28 mouse cellular contexts compared by ENCODE assay signal in the genomic region with DNA sequence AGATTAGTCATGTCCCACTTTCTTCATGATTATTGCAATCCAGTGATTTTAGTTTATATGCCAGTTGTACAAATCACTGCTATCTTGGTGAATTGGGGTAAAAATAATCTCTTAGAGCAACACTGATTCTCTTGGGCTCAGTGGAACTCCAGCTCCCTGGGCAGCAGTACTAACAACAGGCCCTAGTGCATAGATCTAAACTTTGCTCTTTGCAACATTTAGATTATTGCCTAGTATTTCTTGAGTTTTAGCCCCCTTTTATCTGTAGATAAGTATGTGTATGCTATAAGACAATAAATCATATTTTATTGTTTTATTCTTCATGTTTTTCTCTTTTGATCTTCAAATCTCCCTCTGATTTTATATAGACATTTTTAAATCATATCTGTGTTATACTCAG.
"Had no signal": no experiment of that assay in that cellular context is flagged by ENCODE, and none has a peak within 500 bp of the region (broad histone marks: within the 10 kb centered on the region; RNA-seq: fewer than 3 reads in every experiment).

No protein-coding gene starts in this region.

- H3K9ac ChIP-seq: embryonic facial prominence, embryonic 12.5 days; embryonic facial prominence, embryonic 13.5 days; embryonic facial prominence, embryonic 15.5 days; forebrain, embryonic 12.5 days; forebrain, embryonic 13.5 days; forebrain, embryonic 15.5 days; forebrain, postnatal 0 days had no signal

- H3K4me3 ChIP-seq: embryonic facial prominence, embryonic 10.5 days; embryonic facial prominence, embryonic 12.5 days; embryonic facial prominence, embryonic 13.5 days; embryonic facial prominence, embryonic 15.5 days; erythroblast, embryonic 14.5 days; forebrain, embryonic 10.5 days; forebrain, embryonic 12.5 days; forebrain, embryonic 13.5 days; forebrain, embryonic 15.5 days; gastrocnemius, adult 2 months; heart, adult 2 months had no signal

- DNase-seq: cerebellum, adult 2 months; cerebellum, adult 8-10 months; cerebellum, adult 9-10 months; cerebellum, adult 9-11 months; cerebellum, postnatal 10 days; cerebellum, postnatal 14 days; cerebellum, postnatal 25 days; cerebellum, postnatal 36 days; embryo, embryonic 11 days; forebrain, postnatal 0 days; gastrocnemius, adult 2 months; gastrocnemius, postnatal 10 days; gastrocnemius, postnatal 14 days; gastrocnemius, postnatal 25 days; gastrocnemius, postnatal 36 days; heart, adult 18-20 months; heart, adult 2 months had no signal

- H3K4me2 ChIP-seq: embryonic facial prominence, embryonic 12.5 days; embryonic facial prominence, embryonic 13.5 days; embryonic facial prominence, embryonic 15.5 days; forebrain, embryonic 12.5 days; forebrain, embryonic 13.5 days; forebrain, embryonic 15.5 days had no signal

- H3K36me3 ChIP-seq: embryonic facial prominence, embryonic 10.5 days; embryonic facial prominence, embryonic 12.5 days; embryonic facial prominence, embryonic 13.5 days; embryonic facial prominence, embryonic 15.5 days; forebrain, embryonic 10.5 days; forebrain, embryonic 12.5 days; forebrain, embryonic 15.5 days had no signal

- H3K9me3 ChIP-seq: embryonic facial prominence, embryonic 10.5 days; embryonic facial prominence, embryonic 12.5 days; embryonic facial prominence, embryonic 13.5 days; embryonic facial prominence, embryonic 15.5 days; forebrain, embryonic 10.5 days; forebrain, embryonic 12.5 days; forebrain, embryonic 13.5 days; forebrain, embryonic 15.5 days had no signal

- H3K27me3 ChIP-seq: embryonic facial prominence, embryonic 12.5 days; embryonic facial prominence, embryonic 13.5 days; embryonic facial prominence, embryonic 15.5 days; forebrain, embryonic 12.5 days; forebrain, embryonic 13.5 days; forebrain, embryonic 15.5 days had no signal

- H3K4me1 ChIP-seq: embryonic facial prominence, embryonic 10.5 days; embryonic facial prominence, embryonic 12.5 days; embryonic facial prominence, embryonic 13.5 days; embryonic facial prominence, embryonic 15.5 days; forebrain, embryonic 10.5 days; forebrain, embryonic 12.5 days; forebrain, embryonic 13.5 days; forebrain, embryonic 15.5 days had no signal

- ATAC-seq: forebrain, embryonic 13.5 days; forebrain, embryonic 14.5 days; forebrain, embryonic 15.5 days; forebrain, embryonic 16.5 days; forebrain, postnatal 0 days had no signal

- H3K27ac ChIP-seq: embryonic facial prominence, embryonic 10.5 days; embryonic facial prominence, embryonic 12.5 days; embryonic facial prominence, embryonic 13.5 days; embryonic facial prominence, embryonic 15.5 days; forebrain, embryonic 10.5 days; forebrain, embryonic 12.5 days; forebrain, embryonic 13.5 days; forebrain, embryonic 15.5 days; gastrocnemius, adult 2 months; heart, adult 2 months had no signal
